Mouse (Mus musculus): ENCODE results near the gene Scd2. TPM values are rescaled to one million over a fixed set of nuclear protein-coding genes. Genes with fewer than 3 reads are reported as not detected.

The Scd2 gene
- polyA plus RNA-seq, 1 experiment from 2014 or later, result 6.2 TPM

DNA sequence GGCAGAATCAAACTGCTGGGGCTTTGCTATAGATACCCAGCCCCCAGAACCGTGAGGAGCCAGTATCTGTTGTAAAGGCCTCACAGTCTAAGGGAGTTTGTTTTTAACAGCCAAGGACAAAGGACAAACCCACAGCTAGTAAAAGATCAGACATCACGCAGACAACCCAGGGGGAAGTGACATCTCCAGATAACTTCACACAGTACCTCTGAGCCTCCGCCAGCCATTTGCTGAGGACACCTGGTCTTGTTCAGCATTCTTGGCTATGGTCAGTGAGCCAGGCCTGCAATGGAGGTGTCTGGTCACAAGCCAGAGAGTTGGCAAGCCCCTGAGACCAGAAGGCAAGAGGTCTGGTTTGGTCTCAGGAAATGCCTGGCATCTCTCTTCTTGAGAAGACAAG is 991 bp upstream of the Scd2 start:
- H3K4me2 ChIP-seq (ENCODE audit: low read depth, low read length), result peak overlapping the region; percentile 91
- TF ChIP-seq CTCF (IDR thresholded peaks at IDR 0.05; ENCODE audit: low read depth) (no peak), EP300 (IDR thresholded peaks at IDR 0.05; ENCODE audit: low read depth) (no peak)
- H3K9me3 ChIP-seq (ENCODE audit: low read length), result no peaks in the 10 kb centered on the region
- H3K27me3 ChIP-seq (ENCODE audit: insufficient read depth, low read length), result no peaks in the 10 kb centered on the region
- peaks cover 6% of the 10 kb centered on the region; the same call in 1 of the 2 replicates for H3K36me3 ChIP-seq (replicated peaks; ENCODE audit: insufficient read depth, low read length)
- H3K27ac ChIP-seq (ENCODE audit: low read depth), result peak overlapping the region; percentile 75
- no peak for DNase-seq
- no peak for ATAC-seq
- H3K4me3 ChIP-seq (ENCODE audit: low read depth, low read length), result peak overlapping the region; percentile 67; the same call in 1 of the 2 replicates
- WGBS (ENCODE audit: insufficient replicate concordance), result 26% methylated on average over 3 of the region's 3 CpGs
- H3K9ac ChIP-seq (replicated peaks), result 0 out of 2 replicates have a peak overlapping the region, but pooled peaks have one; percentile 53
- H3K4me1 ChIP-seq (ENCODE audit: insufficient read depth), result peaks cover 40% of the 10 kb centered on the region

GRCm38 (mm10) chr19:44293769-44294551 is 486 bp downstream of the Scd2 start:
- Histone ChIP-seq H3K4me1 (ENCODE audit: insufficient read depth) (peaks cover 50% of the 10 kb centered on the region), H3K4me2 (ENCODE audit: low read depth, low read length) (peak overlapping the region; percentile 91), H3K36me3 (replicated peaks; ENCODE audit: insufficient read depth, low read length) (peaks cover 17% of the 10 kb centered on the region), H3K4me3 (ENCODE audit: low read depth, low read length) (peak overlapping the region; percentile 67), H3K27me3 (ENCODE audit: insufficient read depth, low read length) (no peaks in the 10 kb centered on the region), H3K9me3 (ENCODE audit: low read length) (no peaks in the 10 kb centered on the region), H3K27ac (ENCODE audit: low read depth) (peak overlapping the region; percentile 75), H3K9ac (replicated peaks) (peak overlapping the region; percentile 63)
- TF ChIP-seq EP300 (IDR thresholded peaks at IDR 0.05; ENCODE audit: low read depth) (peak; percentile 20; the same call in 1 of the 2 replicates), CTCF (IDR thresholded peaks at IDR 0.05; ENCODE audit: low read depth) (peak; percentile 26; the same call in 1 of the 2 replicates)
- peak; percentile 89 for DNase-seq
- 1% methylated on average over 30 of the region's 31 CpGs for WGBS (ENCODE audit: insufficient replicate concordance)
- peak; percentile 81 for ATAC-seq

GRCm38 (mm10) chr19:44294588-44295041 is 1.1 kb downstream of the Scd2 start:
- Histone ChIP-seq H3K4me2 (ENCODE audit: low read depth, low read length) (peak overlapping the region; percentile 91), H3K27me3 (ENCODE audit: insufficient read depth, low read length) (no peaks in the 10 kb centered on the region), H3K4me3 (ENCODE audit: low read depth, low read length) (peak overlapping the region; percentile 67), H3K9ac (replicated peaks) (peak overlapping the region; percentile 63), H3K27ac (ENCODE audit: low read depth) (peak overlapping the region; percentile 75), H3K4me1 (ENCODE audit: insufficient read depth) (peaks cover 55% of the 10 kb centered on the region), H3K36me3 (replicated peaks; ENCODE audit: insufficient read depth, low read length) (peaks cover 17% of the 10 kb centered on the region), H3K9me3 (ENCODE audit: low read length) (no peaks in the 10 kb centered on the region)
- DNase-seq (peak; percentile 91), ATAC-seq (peak; percentile 43)
- TF ChIP-seq EP300 (IDR thresholded peaks at IDR 0.05; ENCODE audit: low read depth) (0 out of 2 replicates have a peak, but pooled peaks have one; percentile 10), CTCF (IDR thresholded peaks at IDR 0.05; ENCODE audit: low read depth) (peak; percentile 98)
- under 1% methylated on average over 14 of the region's 14 CpGs for WGBS (ENCODE audit: insufficient replicate concordance)

GRCm38 (mm10) chr19:44295251-44295650 is 1.8 kb downstream of the Scd2 start:
- Histone ChIP-seq H3K27ac (ENCODE audit: low read depth) (peak overlapping the region; percentile 31), H3K4me2 (ENCODE audit: low read depth, low read length) (peak overlapping the region; percentile 91), H3K36me3 (replicated peaks; ENCODE audit: insufficient read depth, low read length) (peaks cover 23% of the 10 kb centered on the region), H3K9me3 (ENCODE audit: low read length) (no peaks in the 10 kb centered on the region), H3K27me3 (ENCODE audit: insufficient read depth, low read length) (no peaks in the 10 kb centered on the region), H3K9ac (replicated peaks) (peak overlapping the region; percentile 52), H3K4me1 (ENCODE audit: insufficient read depth) (peaks cover 59% of the 10 kb centered on the region), H3K4me3 (ENCODE audit: low read depth, low read length) (peak overlapping the region; percentile 67)
- DNase-seq, result no peak
- ATAC-seq, result no peak
- no peak for TF ChIP-seq CTCF (IDR thresholded peaks at IDR 0.05; ENCODE audit: low read depth)
- WGBS (ENCODE audit: insufficient replicate concordance), result 11% methylated on average over 3 of the region's 3 CpGs

- H3K9me3 ChIP-seq (ENCODE audit: low read length), result no peaks in the 10 kb centered on the region
- H3K4me3 ChIP-seq (ENCODE audit: low read depth, low read length), result peak overlapping the region; percentile 67
- H3K9ac ChIP-seq (replicated peaks), result peak overlapping the region; percentile 52
- WGBS (ENCODE audit: insufficient replicate concordance), result 3% methylated on average over 4 of the region's 4 CpGs
- ATAC-seq, result peak; percentile 63
- peaks cover 27% of the 10 kb centered on the region for H3K36me3 ChIP-seq (replicated peaks; ENCODE audit: insufficient read depth, low read length)
- peak; percentile 95 for DNase-seq
- peaks cover 64% of the 10 kb centered on the region for H3K4me1 ChIP-seq (ENCODE audit: insufficient read depth)
- TF ChIP-seq EP300 (IDR thresholded peaks at IDR 0.05; ENCODE audit: low read depth), result no peak
- peak; percentile 100 for TF ChIP-seq CTCF (IDR thresholded peaks at IDR 0.05; ENCODE audit: low read depth)
- H3K27me3 ChIP-seq (ENCODE audit: insufficient read depth, low read length), result no peaks in the 10 kb centered on the region
- peak overlapping the region; percentile 31; the same call in 1 of the 2 replicates for H3K27ac ChIP-seq (ENCODE audit: low read depth)
- H3K4me2 ChIP-seq (ENCODE audit: low read depth, low read length), result peak overlapping the region; percentile 91
Measured at GRCm38 (mm10) chr19:44295741-44296140, 2.3 kb downstream of the Scd2 start.

- peak overlapping the region; percentile 31 for H3K9ac ChIP-seq (replicated peaks)
Measured at GRCm38 (mm10) chr19:44296186-44296585, 2.7 kb downstream of the Scd2 start.

More at GRCm38 (mm10) chr19:44296186-44296585, 2.7 kb downstream of the Scd2 start:
- peak overlapping the region; percentile 91 for H3K4me2 ChIP-seq (ENCODE audit: low read depth, low read length)
- TF ChIP-seq CTCF (IDR thresholded peaks at IDR 0.05; ENCODE audit: low read depth), result no peak
- TF ChIP-seq EP300 (IDR thresholded peaks at IDR 0.05; ENCODE audit: low read depth), result no peak
- no peaks in the 10 kb centered on the region for H3K27me3 ChIP-seq (ENCODE audit: insufficient read depth, low read length)
- peaks cover 32% of the 10 kb centered on the region for H3K36me3 ChIP-seq (replicated peaks; ENCODE audit: insufficient read depth, low read length)
- no peak for DNase-seq
- H3K27ac ChIP-seq (ENCODE audit: low read depth), result no peak overlapping the region
- H3K4me3 ChIP-seq (ENCODE audit: low read depth, low read length), result peak overlapping the region; percentile 67
- 29% methylated on average over 7 of the region's 7 CpGs for WGBS (ENCODE audit: insufficient replicate concordance)
- ATAC-seq, result no peak
- H3K9me3 ChIP-seq (ENCODE audit: low read length), result no peaks in the 10 kb centered on the region
- H3K4me1 ChIP-seq (ENCODE audit: insufficient read depth), result peaks cover 69% of the 10 kb centered on the region

Measured in liver, postnatal 0 days (tissue).